Mouse (Mus musculus) stomach, embryonic 15.5 days (tissue): ENCODE results near the gene Snx4. TPM values are rescaled to one million over a fixed set of nuclear protein-coding genes. Genes with fewer than 3 reads are reported as not detected.

Experiments
- ATAC-seq: fragments of 200-750 bp; cut with Nextera tagmentation; 2 replicates; pipeline ENCODE4 v1.8.0; 2017; ENCODE audit warnings: low read depth, moderate number of reproducible peaks, moderate TSS enrichment; ENCODE audit not compliant: insufficient read depth, low FRiP score
- H3K27ac ChIP-seq: fragments of 300-500 bp; sonication (generic); 2 replicates; pipeline ENCODE4 v1.5.1; 2015; ENCODE audit warnings: mild to moderate bottlenecking, inconsistent platforms
- H3K27me3 ChIP-seq: fragments of 300-500 bp; sonication (generic); replicated peaks from 2 replicates; pipeline ENCODE4 v1.6.1; 2015; ENCODE audit warnings: inconsistent platforms
- H3K36me3 ChIP-seq: fragments of 300-500 bp; sonication (generic); 2 replicates; pipeline ENCODE4 v1.6.1; 2015; ENCODE audit warnings: inconsistent platforms
- H3K4me1 ChIP-seq: fragments of 300-500 bp; sonication (generic); 2 replicates; pipeline ENCODE4 v1.6.1; 2015; ENCODE audit warnings: inconsistent platforms
- H3K4me2 ChIP-seq: fragments of 300-500 bp; sonication (generic); 2 replicates; pipeline ENCODE4 v1.6.1; 2015; ENCODE audit warnings: mild to moderate bottlenecking, inconsistent platforms
- H3K4me3 ChIP-seq: fragments of 300-500 bp; sonication (generic); replicated peaks from 2 replicates; pipeline ENCODE4 v1.5.1; 2015; ENCODE audit warnings: inconsistent platforms
- H3K9ac ChIP-seq: fragments of 300-500 bp; sonication (generic); 2 replicates; pipeline ENCODE4 v1.6.1; 2015; ENCODE audit warnings: inconsistent platforms
- H3K9me3 ChIP-seq: fragments of 300-500 bp; sonication (generic); 2 replicates; pipeline ENCODE4 v1.6.1; 2016; ENCODE audit warnings: inconsistent platforms
- WGBS: fragments of 180-500 bp; shearing (Covaris S2); methylation state at CpG from one replicate; pipeline ENCODE4 v1.1.7; 2015; 5-methylcytosine and 5-hydroxymethylcytosine counted together
- polyA plus RNA-seq: library from polyadenylated mRNA; unstranded; fragments of >200 nt; fragmentation: Nextera tagmentation; extraction: Ambion mirVana; gene quantifications from 2 replicates; pipeline ENCODE4 v1.2.1, GENCODE M21; 2015

Gene Snx4
- polyA plus RNA-seq, 1 experiment from 2014 or later = 78.5 TPM

- Histone ChIP-seq H3K4me1 (no peaks in the 10 kb centered on the region), H3K9me3 (no peaks in the 10 kb centered on the region), H3K27me3 (no peaks in the 10 kb centered on the region), H3K27ac (no peak overlapping the region), H3K36me3 (peaks cover 23% of the 10 kb centered on the region), H3K4me3 (no peak overlapping the region), H3K9ac (no peak overlapping the region), H3K4me2 (no peak overlapping the region)
- ATAC-seq = 0 out of 2 replicates have a peak, but pooled peaks have one; percentile 15
- 94% methylated on average over 9 of the region's 9 CpGs for WGBS
Observed at GRCm38 (mm10) chr16:33244933-33245470, 6.2 kb upstream of the Snx4 start.

GRCm38 (mm10) chr16:33246526-33246925, 4.7 kb upstream of the Snx4 start:
- no peak for ATAC-seq
- H3K27ac ChIP-seq = no peak overlapping the region
- no peak overlapping the region for H3K9ac ChIP-seq
- H3K4me2 ChIP-seq = no peak overlapping the region
- H3K27me3 ChIP-seq = no peaks in the 10 kb centered on the region
- H3K9me3 ChIP-seq = no peaks in the 10 kb centered on the region
- H3K4me1 ChIP-seq = 0 out of 2 replicates have a peak, but pooled peaks cover 4% of the 10 kb centered on the region
- WGBS = 85% methylated on average over 5 of the region's 5 CpGs
- no peak overlapping the region for H3K4me3 ChIP-seq
- peaks cover 19% of the 10 kb centered on the region for H3K36me3 ChIP-seq

- no peak overlapping the region for H3K4me2 ChIP-seq
- 81% methylated on average over 2 of the region's 2 CpGs for WGBS
- no peaks in the 10 kb centered on the region for H3K9me3 ChIP-seq
- 0 out of 2 replicates have a peak, but pooled peaks cover 4% of the 10 kb centered on the region for H3K4me1 ChIP-seq
- no peak overlapping the region for H3K4me3 ChIP-seq
- H3K9ac ChIP-seq = no peak overlapping the region
- H3K27me3 ChIP-seq = no peaks in the 10 kb centered on the region
- H3K27ac ChIP-seq = no peak overlapping the region
- no peak for ATAC-seq
- peaks cover 17% of the 10 kb centered on the region for H3K36me3 ChIP-seq
Observed at GRCm38 (mm10) chr16:33247006-33247405, 4.2 kb upstream of the Snx4 start.

GRCm38 (mm10) chr16:33250651-33251120, 556 bp upstream of the Snx4 start:
- peak overlapping the region; percentile 85 for H3K27ac ChIP-seq
- H3K4me3 ChIP-seq = peak overlapping the region; percentile 96

GRCm38 (mm10) chr16:33255601-33256000, 4.4 kb downstream of the Snx4 start:
- ATAC-seq = no peak
- Histone ChIP-seq H3K9ac (no peak overlapping the region), H3K27me3 (no peaks in the 10 kb centered on the region), H3K4me3 (no peak overlapping the region), H3K9me3 (no peaks in the 10 kb centered on the region), H3K27ac (no peak overlapping the region), H3K4me2 (no peak overlapping the region), H3K4me1 (peaks cover 11% of the 10 kb centered on the region), H3K36me3 (no peaks in the 10 kb centered on the region)
- WGBS = 72% methylated on average over 7 of the region's 7 CpGs

More at GRCm38 (mm10) chr16:33250651-33251120, 556 bp upstream of the Snx4 start:
- WGBS = 10% methylated on average over 9 of the region's 9 CpGs
- Histone ChIP-seq H3K4me1 (peaks cover 9% of the 10 kb centered on the region; the same call in 1 of the 2 replicates), H3K36me3 (no peaks in the 10 kb centered on the region), H3K27me3 (no peaks in the 10 kb centered on the region), H3K9me3 (no peaks in the 10 kb centered on the region), H3K4me2 (peak overlapping the region; percentile 69), H3K9ac (peak overlapping the region; percentile 97; the same call in 1 of the 2 replicates)
- no peak for ATAC-seq

- WGBS = 81% methylated on average over 2 of the region's 2 CpGs
- ATAC-seq = no peak
- H3K36me3 ChIP-seq = no peaks in the 10 kb centered on the region
Observed at GRCm38 (mm10) chr16:33258530-33258929, 7.3 kb downstream of the Snx4 start.

GRCm38 (mm10) chr16:33259824-33260223, 8.6 kb downstream of the Snx4 start:
- Histone ChIP-seq H3K4me2 (no peak overlapping the region), H3K36me3 (peaks cover 4% of the 10 kb centered on the region; the same call in 1 of the 2 replicates), H3K4me3 (no peak overlapping the region), H3K9me3 (no peaks in the 10 kb centered on the region), H3K27me3 (no peaks in the 10 kb centered on the region), H3K27ac (0 out of 2 replicates have a peak overlapping the region, but pooled peaks have one; percentile 48), H3K4me1 (peaks cover 7% of the 10 kb centered on the region; the same call in 1 of the 2 replicates), H3K9ac (no peak overlapping the region)
- 81% methylated on average over 3 of the region's 3 CpGs for WGBS
- ATAC-seq = no peak

More at GRCm38 (mm10) chr16:33258530-33258929, 7.3 kb downstream of the Snx4 start:
- Histone ChIP-seq H3K4me3 (no peak overlapping the region), H3K27me3 (no peaks in the 10 kb centered on the region), H3K9me3 (no peaks in the 10 kb centered on the region), H3K27ac (no peak overlapping the region), H3K4me1 (peaks cover 7% of the 10 kb centered on the region; the same call in 1 of the 2 replicates), H3K9ac (no peak overlapping the region), H3K4me2 (no peak overlapping the region)

GRCm38 (mm10) chr16:33260825-33261224, 9.6 kb downstream of the Snx4 start:
- H3K4me1 ChIP-seq = peaks cover 4% of the 10 kb centered on the region; the same call in 1 of the 2 replicates
- no peaks in the 10 kb centered on the region for H3K27me3 ChIP-seq
- H3K9ac ChIP-seq = no peak overlapping the region
- no peak overlapping the region for H3K4me3 ChIP-seq
- H3K27ac ChIP-seq = peak overlapping the region; percentile 55; the same call in 1 of the 2 replicates
- ATAC-seq = no peak
- H3K9me3 ChIP-seq = no peaks in the 10 kb centered on the region
- 49% methylated on average over 8 of the region's 8 CpGs for WGBS
- H3K4me2 ChIP-seq = no peak overlapping the region
- H3K36me3 ChIP-seq = peaks cover 4% of the 10 kb centered on the region; the same call in 1 of the 2 replicates

- H3K36me3 ChIP-seq = peaks cover 9% of the 10 kb centered on the region; the same call in 1 of the 2 replicates
- WGBS = 53% methylated on average over 2 of the region's 2 CpGs
- no peak overlapping the region for H3K4me3 ChIP-seq
- no peak overlapping the region for H3K4me2 ChIP-seq
- no peak for ATAC-seq
- peaks cover 4% of the 10 kb centered on the region; the same call in 1 of the 2 replicates for H3K4me1 ChIP-seq
- no peak overlapping the region for H3K9ac ChIP-seq
- H3K27me3 ChIP-seq = no peaks in the 10 kb centered on the region
- 0 out of 2 replicates have a peak overlapping the region, but pooled peaks have one; percentile 55 for H3K27ac ChIP-seq
- H3K9me3 ChIP-seq = no peaks in the 10 kb centered on the region
Observed at GRCm38 (mm10) chr16:33261584-33262061, 10.4 kb downstream of the Snx4 start.

GRCm38 (mm10) chr16:33262096-33262495, 10.9 kb downstream of the Snx4 start:
- H3K27me3 ChIP-seq = no peaks in the 10 kb centered on the region
- H3K9ac ChIP-seq = no peak overlapping the region
- H3K4me2 ChIP-seq = no peak overlapping the region
- peaks cover 10% of the 10 kb centered on the region for H3K36me3 ChIP-seq
- no peak for ATAC-seq
- H3K4me1 ChIP-seq = peaks cover 4% of the 10 kb centered on the region; the same call in 1 of the 2 replicates
- 56% methylated on average over 1 of the region's 1 CpGs for WGBS
- H3K27ac ChIP-seq = no peak overlapping the region
- H3K9me3 ChIP-seq = no peaks in the 10 kb centered on the region
- no peak overlapping the region for H3K4me3 ChIP-seq

- ATAC-seq = no peak
- 86% methylated on average over 9 of the region's 9 CpGs for WGBS
- peaks cover 29% of the 10 kb centered on the region for H3K36me3 ChIP-seq
Observed at GRCm38 (mm10) chr16:33267616-33268253, 16.5 kb downstream of the Snx4 start.

GRCm38 (mm10) chr16:33271824-33272223, 20.6 kb downstream of the Snx4 start:
- no peak for ATAC-seq
- no peak overlapping the region for H3K27ac ChIP-seq
- H3K4me1 ChIP-seq = no peaks in the 10 kb centered on the region
- no peak overlapping the region for H3K4me3 ChIP-seq
- no peaks in the 10 kb centered on the region for H3K27me3 ChIP-seq
- peaks cover 33% of the 10 kb centered on the region for H3K36me3 ChIP-seq
- H3K9me3 ChIP-seq = no peaks in the 10 kb centered on the region
- 84% methylated on average over 4 of the region's 4 CpGs for WGBS
- no peak overlapping the region for H3K4me2 ChIP-seq
- no peak overlapping the region for H3K9ac ChIP-seq

More at GRCm38 (mm10) chr16:33267616-33268253, 16.5 kb downstream of the Snx4 start:
- H3K4me1 ChIP-seq = no peaks in the 10 kb centered on the region
- H3K9me3 ChIP-seq = no peaks in the 10 kb centered on the region
- H3K27me3 ChIP-seq = no peaks in the 10 kb centered on the region
- H3K9ac ChIP-seq = no peak overlapping the region
- H3K4me3 ChIP-seq = no peak overlapping the region
- H3K27ac ChIP-seq = no peak overlapping the region
- no peak overlapping the region for H3K4me2 ChIP-seq
